Mouse (Mus musculus): ENCODE results near the gene Gm4064. TPM values are rescaled to one million over a fixed set of nuclear protein-coding genes. Genes with fewer than 3 reads are reported as not detected.
"Not testable (repeated sequence)": the region's sequence is repeated elsewhere in the genome, so short reads cannot be mapped to it uniquely, and the experiment has no call there.

The Gm4064 gene
- not detected in 2 replicates for polyA plus RNA-seq (2014; fragmentation: Nextera tagmentation; extraction: Ambion mirVana)

DNA sequence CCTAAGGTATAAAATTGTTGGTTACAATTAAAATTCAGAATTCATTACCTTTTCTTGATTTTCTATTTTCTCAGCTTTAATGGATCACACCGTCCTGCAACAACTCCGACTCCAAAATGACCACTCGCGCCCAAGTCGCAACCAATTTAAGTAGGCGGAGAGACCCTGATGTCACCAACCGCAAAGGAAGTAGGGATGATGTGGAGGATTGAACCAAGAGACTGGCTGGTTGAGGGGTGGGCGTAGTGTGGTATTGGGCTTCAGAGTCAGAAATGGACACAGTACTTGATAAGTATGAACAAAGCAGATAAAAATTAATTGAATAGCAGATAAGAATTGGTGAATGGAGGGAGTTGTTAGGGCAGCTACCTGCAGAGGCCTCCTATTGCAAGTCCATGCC lies at the start of gene Gm4064:
Gene Gm4064, minus strand, starts transcription at position 101 of the 400 bp plus-strand sequence.
- H3K4me1 ChIP-seq (ENCODE audit: control insufficient read depth, insufficient read depth, low read length); H3K9ac ChIP-seq (replicated peaks; ENCODE audit: low read depth, low read length); ATAC-seq (ENCODE audit: low read depth); H3K4me3 ChIP-seq (ENCODE audit: low read depth, low read length); H3K27me3 ChIP-seq (ENCODE audit: control insufficient read depth, insufficient read depth, low read length); H3K36me3 ChIP-seq (ENCODE audit: control insufficient read depth, insufficient read depth, low read length); H3K9me3 ChIP-seq (ENCODE audit: control insufficient read depth, low read length); H3K27ac ChIP-seq (ENCODE audit: low read depth, low read length); H3K4me2 ChIP-seq (ENCODE audit: low read depth, low read length): not testable (repeated sequence)
- WGBS, result no CpG with 5 or more reads among the region's 8 CpGs

DNA sequence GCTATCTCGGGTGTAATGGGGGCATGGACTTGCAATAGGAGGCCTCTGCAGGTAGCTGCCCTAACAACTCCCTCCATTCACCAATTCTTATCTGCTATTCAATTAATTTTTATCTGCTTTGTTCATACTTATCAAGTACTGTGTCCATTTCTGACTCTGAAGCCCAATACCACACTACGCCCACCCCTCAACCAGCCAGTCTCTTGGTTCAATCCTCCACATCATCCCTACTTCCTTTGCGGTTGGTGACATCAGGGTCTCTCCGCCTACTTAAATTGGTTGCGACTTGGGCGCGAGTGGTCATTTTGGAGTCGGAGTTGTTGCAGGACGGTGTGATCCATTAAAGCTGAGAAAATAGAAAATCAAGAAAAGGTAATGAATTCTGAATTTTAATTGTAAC lies 34.4 kb upstream of the Gm4064 start, which contains the start of the genes Rbmy and Gm10256:
Gene Rbmy, plus strand, starts transcription at position 301 of the 400 bp plus-strand sequence.
Gene Gm10256, plus strand, starts transcription at position 320 of the 400 bp plus-strand sequence.
- H3K27me3 ChIP-seq (ENCODE audit: control insufficient read depth, insufficient read depth, low read length); H3K9me3 ChIP-seq (ENCODE audit: control insufficient read depth, low read length); H3K36me3 ChIP-seq (ENCODE audit: control insufficient read depth, insufficient read depth, low read length); ATAC-seq (ENCODE audit: low read depth); H3K9ac ChIP-seq (replicated peaks; ENCODE audit: low read depth, low read length); H3K4me2 ChIP-seq (ENCODE audit: low read depth, low read length); H3K4me1 ChIP-seq (ENCODE audit: control insufficient read depth, insufficient read depth, low read length); H3K4me3 ChIP-seq (ENCODE audit: low read depth, low read length); H3K27ac ChIP-seq (ENCODE audit: low read depth, low read length): not testable (repeated sequence)
- no CpG with 5 or more reads among the region's 9 CpGs for WGBS

Other genes with a start within 250 kb of the Gm4064 start
- not detected in 2 replicates for gene H2al2c, start 197.1 kb downstream of the Gm4064 start, polyA plus RNA-seq (2014; fragmentation: Nextera tagmentation; extraction: Ambion mirVana)
- gene Sry, start 132.5 kb downstream of the Gm4064 start, polyA plus RNA-seq (2014; fragmentation: Nextera tagmentation; extraction: Ambion mirVana), result not detected in 2 replicates
- not detected in 2 replicates for gene H2al2b, start 75.5 kb downstream of the Gm4064 start, polyA plus RNA-seq (2014; fragmentation: Nextera tagmentation; extraction: Ambion mirVana)
- gene Rbmy, start 34.5 kb upstream of the Gm4064 start, polyA plus RNA-seq (2014; fragmentation: Nextera tagmentation; extraction: Ambion mirVana), result not detected in 2 replicates
- gene Gm10256, start 34.5 kb upstream of the Gm4064 start, polyA plus RNA-seq (2014; fragmentation: Nextera tagmentation; extraction: Ambion mirVana), result not detected in 2 replicates
- gene Gm10352, start 104.8 kb upstream of the Gm4064 start, polyA plus RNA-seq (2014; fragmentation: Nextera tagmentation; extraction: Ambion mirVana), result not detected in 2 replicates
- not detected in 2 replicates for gene Gm29289, start 136.4 kb upstream of the Gm4064 start, polyA plus RNA-seq (2014; fragmentation: Nextera tagmentation; extraction: Ambion mirVana)

All from neural tube, embryonic 14.5 days (tissue).